Mouse (Mus musculus) ES-E14 (cell line): ENCODE measurements at regions not wholly inside any gene's neighbourhood (a gene's known extent, or its start where the extent isn't known, plus 50 kb on each side); places are given as distances from the start of the nearest gene placed in this dataset.

Experiments used
- CHD2 ChIP-seq: IDR thresholded peaks from 2 replicates; pipeline ENCODE4 v1.6.1; 2014; ENCODE audit warnings: mild to moderate bottlenecking, low read depth, low read length, inconsistent platforms
- HCFC1 ChIP-seq: IDR thresholded peaks from 2 replicates; pipeline ENCODE4 v1.6.1; 2012; ENCODE audit warnings: low read length, inconsistent platforms, borderline replicate concordance; ENCODE audit not compliant: insufficient read depth
- MAFK ChIP-seq: IDR thresholded peaks from 2 replicates; pipeline ENCODE4 v1.6.1; 2014; ENCODE audit warnings: mild to moderate bottlenecking, low read depth, low read length, inconsistent platforms; ENCODE audit not compliant: insufficient read depth
- ZC3H11A ChIP-seq: IDR thresholded peaks from 2 replicates; pipeline ENCODE4 v1.6.1; 2012; ENCODE audit warnings: low read depth, mild to moderate bottlenecking, inconsistent platforms, low read length, borderline replicate concordance
- ZNF384 ChIP-seq: IDR thresholded peaks from 2 replicates; pipeline ENCODE4 v1.6.1; 2012; ENCODE audit warnings: low read depth, low read length, inconsistent platforms

GRCm38 (mm10) chr9:26077057-26077456 is 595.7 kb downstream of the Eepd1 start:
- TF ChIP-seq ZC3H11A (no peak), MAFK (no peak), ZNF384 (no peak), CHD2 (no peak), HCFC1 (no peak)
